Mouse (Mus musculus) frontal cortex, adult (tissue): ENCODE results near the gene Plac8.
A peak's percentile ranks its signal among the peaks of the same experiment; 100 is the strongest.

ENCODE experiments used
- ATAC-seq: cut with Nextera tagmentation; 2 replicates; pipeline ENCODE4 v1.9.2; 2017; ENCODE audit warnings: mild to moderate bottlenecking, moderate library complexity, mixed read lengths; ENCODE audit not compliant: low TSS enrichment

Gene Plac8

DNA sequence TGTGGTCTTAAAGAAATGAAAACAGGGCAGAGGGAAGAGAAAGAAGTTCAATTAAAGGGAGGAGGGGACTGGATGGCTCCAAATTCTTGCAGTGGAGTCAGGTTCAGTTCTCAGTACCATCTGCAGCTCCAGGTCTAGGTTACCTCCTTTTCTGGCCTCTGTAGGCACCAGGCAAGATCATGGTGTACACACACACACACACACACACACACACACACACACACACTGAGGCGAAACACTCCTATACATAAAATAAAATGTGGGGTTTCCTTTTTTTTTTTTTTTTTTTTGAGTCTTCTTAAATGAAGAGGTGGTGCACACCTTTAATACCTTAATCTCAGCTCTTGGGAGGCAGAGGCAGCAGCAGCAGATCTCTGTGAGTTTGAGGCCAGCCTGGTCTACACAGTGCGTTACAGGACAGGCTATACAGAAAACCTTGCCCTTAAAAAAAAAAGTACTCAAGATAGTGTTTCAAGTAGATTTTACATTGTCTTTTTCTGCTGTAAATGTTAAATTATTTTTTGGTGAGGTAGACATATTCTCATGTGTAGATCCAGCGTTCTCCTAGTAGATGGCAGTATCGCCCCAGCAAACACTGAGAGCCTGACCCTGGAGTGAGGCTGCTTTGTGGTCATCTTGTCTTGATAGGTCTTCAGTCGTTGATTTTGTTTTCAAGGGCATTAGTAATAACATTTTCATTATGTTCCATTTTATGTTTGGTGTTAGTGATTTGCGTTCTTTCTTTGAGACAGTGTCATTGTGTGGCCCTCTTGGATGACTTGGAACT lies 25.6 kb downstream of the Plac8 start:
- ATAC-seq: no peak

DNA sequence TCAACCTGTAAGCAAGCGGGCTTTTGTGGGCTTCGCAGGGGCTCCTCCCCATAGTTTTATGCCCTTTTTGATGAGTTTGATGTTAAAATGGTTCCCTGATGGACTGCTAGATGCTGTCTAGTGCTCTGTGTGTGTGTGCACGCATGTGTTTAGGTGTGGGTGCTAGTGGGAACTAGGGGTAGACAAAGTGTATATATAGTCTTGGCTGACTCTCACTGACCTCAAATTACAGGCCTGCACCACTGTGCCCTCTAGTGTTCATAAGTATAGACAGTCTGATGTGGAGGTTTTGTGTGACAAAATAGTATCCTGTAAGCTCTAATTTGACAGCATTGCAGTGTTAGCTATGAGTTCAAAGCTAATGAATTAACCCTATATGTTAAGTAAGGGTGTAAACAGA lies 35.4 kb downstream of the Plac8 start:
- peak; percentile 64; the same call in 1 of the 2 replicates for ATAC-seq

DNA sequence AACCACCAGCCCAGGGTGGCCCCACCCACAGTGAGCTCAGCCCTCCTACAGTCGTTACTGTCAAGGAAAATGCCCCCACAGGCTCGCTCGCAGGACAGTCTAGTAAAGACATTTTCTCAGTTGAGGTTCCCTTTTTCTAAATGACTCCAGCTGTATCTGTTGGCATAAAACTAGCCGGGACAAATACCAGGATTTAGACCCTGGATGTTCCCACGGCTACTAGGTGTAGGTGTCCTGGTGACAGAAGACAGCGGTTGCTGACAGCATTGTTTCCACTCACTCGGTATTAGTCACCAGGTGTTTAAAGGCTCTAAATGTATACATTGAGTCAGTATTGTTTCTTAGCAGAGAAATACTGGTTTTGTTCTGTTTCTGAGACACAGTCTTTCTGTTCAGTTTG lies 36.2 kb downstream of the Plac8 start:
- no peak for ATAC-seq

DNA sequence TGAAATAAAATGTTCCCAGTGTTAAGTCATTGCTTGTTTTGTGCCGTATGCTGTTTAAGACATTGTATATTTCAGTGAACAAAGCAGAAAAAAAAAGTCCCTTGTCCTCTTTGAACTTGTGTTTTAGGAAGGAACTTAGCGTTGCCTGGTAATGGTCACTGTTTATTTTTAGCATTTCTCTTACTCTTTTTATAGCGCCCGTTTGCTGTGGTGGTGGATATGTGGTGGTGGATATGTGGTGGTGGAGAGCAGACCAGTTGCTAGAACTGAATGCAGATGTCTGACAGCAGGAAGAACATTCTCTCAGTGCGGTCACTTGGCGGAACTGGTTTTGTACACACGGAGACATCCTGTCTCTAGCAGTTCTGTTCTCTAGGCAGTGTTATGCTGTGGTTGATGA lies 45.9 kb downstream of the Plac8 start:
- ATAC-seq: peak; percentile 38; the same call in 1 of the 2 replicates

DNA sequence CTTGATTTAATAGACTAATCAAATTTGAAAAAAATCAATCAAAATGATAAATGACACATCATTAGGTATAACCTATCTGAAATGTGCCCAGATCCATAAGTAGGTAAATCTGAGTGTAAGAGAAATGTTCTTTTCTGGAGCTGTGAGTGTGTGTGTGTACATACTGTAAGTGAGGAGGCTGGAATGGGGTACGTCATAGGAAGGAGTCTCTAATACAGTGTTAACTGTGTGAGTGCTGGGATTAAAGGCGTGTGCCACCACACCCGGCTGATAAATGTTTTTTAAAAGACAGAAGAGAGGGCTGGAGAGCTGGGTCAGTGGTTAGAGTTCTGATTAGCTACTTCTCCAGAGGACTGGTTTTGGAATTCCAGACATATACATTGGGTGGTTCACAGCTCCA lies 46.4 kb downstream of the Plac8 start:
- ATAC-seq: no peak

DNA sequence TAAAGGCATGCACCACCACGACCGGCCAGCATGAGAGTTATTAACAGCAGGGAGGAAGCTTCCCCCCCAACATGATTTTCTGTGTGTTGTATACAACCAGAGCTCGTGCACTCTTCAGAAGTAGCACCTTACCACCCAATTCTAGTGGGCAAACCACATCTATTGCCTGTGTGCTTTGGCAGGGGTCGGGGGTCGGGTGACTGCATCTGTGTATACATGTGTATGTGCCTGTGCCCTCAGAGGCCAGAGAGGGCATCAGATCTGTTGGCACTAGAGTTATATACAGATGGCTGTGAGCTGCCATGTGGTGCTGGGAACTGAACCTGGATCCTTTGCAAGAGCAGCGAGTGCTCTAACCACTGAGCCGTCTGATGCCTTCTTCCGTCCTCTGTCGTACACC lies 47.1 kb downstream of the Plac8 start:
- no peak for ATAC-seq

- no peak for ATAC-seq
Observed at GRCm38 (mm10) chr5:100523331-100523730, 48.7 kb downstream of the Plac8 start.

GRCm38 (mm10) chr5:100520223-100520622 lies 51.8 kb downstream of the Plac8 start:
- ATAC-seq: no peak

- peak; percentile 17; the same call in 1 of the 2 replicates for ATAC-seq
Observed at GRCm38 (mm10) chr5:100519027-100519411, 53.0 kb downstream of the Plac8 start.

GRCm38 (mm10) chr5:100518049-100519026 lies 53.7 kb downstream of the Plac8 start, which contains the start of gene Cops4:
TSS of gene Cops4 (plus strand) at chr5:100518309.
- peak; percentile 100 for ATAC-seq

DNA sequence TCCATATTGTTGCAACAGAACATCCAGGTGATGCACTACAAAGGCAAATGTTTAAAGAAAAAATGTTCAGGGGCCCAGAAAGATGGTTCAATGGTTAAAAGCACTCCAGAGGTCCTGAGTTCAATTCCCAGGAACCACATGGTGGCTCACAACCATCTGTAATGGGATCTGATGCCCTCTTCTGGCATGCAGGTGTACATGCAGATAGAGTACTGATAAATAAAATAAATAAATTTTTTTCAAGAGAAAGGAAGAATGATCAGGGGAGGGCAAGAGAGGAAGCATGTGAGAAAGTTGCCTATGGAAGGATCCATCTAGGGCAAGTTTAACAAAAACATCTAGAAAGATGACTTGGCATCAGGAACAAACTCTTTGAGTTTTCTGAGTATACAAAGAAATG lies 59.5 kb downstream of the Plac8 start:
- no peak for ATAC-seq

GRCm38 (mm10) chr5:100509247-100509646 lies 62.8 kb downstream of the Plac8 start:
- no peak for ATAC-seq
